Mouse (Mus musculus) lung, embryonic 14.5 days (tissue): ENCODE measurements around the gene Ell. TPM values are rescaled to one million over a fixed set of nuclear protein-coding genes. Genes with fewer than 3 reads are reported as not detected.

Experiments used
- ATAC-seq: fragments of 200-750 bp; cut with Nextera tagmentation; 2 replicates; pipeline ENCODE4 v1.8.0; 2017; ENCODE audit warnings: mild to moderate bottlenecking, moderate TSS enrichment, moderate library complexity; ENCODE audit not compliant: insufficient read depth
- DNase-seq: peaks from one replicate; pipeline ENCODE4 v3.0.0-alpha.2; 2015
- H3K27ac ChIP-seq: fragments of 300-500 bp; sonication (generic); 2 replicates; pipeline ENCODE4 v1.5.1; 2014; ENCODE audit warnings: low read depth, mild to moderate bottlenecking, moderate library complexity
- H3K27me3 ChIP-seq: fragments of 300-500 bp; sonication (generic); 2 replicates; pipeline ENCODE4 v1.6.1; 2014; ENCODE audit warnings: low read length, control low read depth; ENCODE audit not compliant: insufficient read depth
- H3K36me3 ChIP-seq: fragments of 300-500 bp; sonication (generic); 2 replicates; pipeline ENCODE4 v1.6.1; 2014; ENCODE audit warnings: control low read depth; ENCODE audit not compliant: insufficient read depth
- H3K4me1 ChIP-seq: fragments of 300-500 bp; sonication (generic); 2 replicates; pipeline ENCODE4 v1.6.1; 2014; ENCODE audit warnings: antibody characterized with exemption, control low read depth; ENCODE audit not compliant: insufficient read depth
- H3K4me2 ChIP-seq: fragments of 300-500 bp; sonication (generic); 2 replicates; pipeline ENCODE4 v1.6.1; 2014; ENCODE audit warnings: mild to moderate bottlenecking
- H3K4me3 ChIP-seq: fragments of 300-500 bp; sonication (generic); 2 replicates; pipeline ENCODE4 v1.5.1; 2014; ENCODE audit warnings: low read depth, low read length
- H3K9ac ChIP-seq: fragments of 300-500 bp; sonication (generic); 2 replicates; pipeline ENCODE4 v1.6.1; 2014
- H3K9me3 ChIP-seq: fragments of 300-500 bp; sonication (generic); 2 replicates; pipeline ENCODE4 v1.6.1; 2016; ENCODE audit warnings: low read depth, low read length, control low read depth
- CTCF ChIP-seq: IDR thresholded peaks from 2 replicates; pipeline ENCODE4 v1.5.1; 2016; ENCODE audit warnings: antibody characterized with exemption, low read depth
- WGBS: fragments of 180-500 bp; shearing (Covaris S2); extraction: QIAGEN DNeasy Blood & Tissue Kit; methylation state at CpG from one replicate; pipeline ENCODE4 v1.1.7; 2014; 5-methylcytosine and 5-hydroxymethylcytosine counted together
- polyA plus RNA-seq: library from polyadenylated mRNA; unstranded; fragments of >200 nt; fragmentation: Nextera tagmentation; extraction: Ambion mirVana; gene quantifications from 2 replicates; pipeline ENCODE4 v1.2.1, GENCODE M21; 2014

Gene Ell
- polyA plus RNA-seq, 1 experiment from 2014 or later = 20.0 TPM

- no peak overlapping the region for H3K4me2 ChIP-seq
- H3K27ac ChIP-seq = no peak overlapping the region
- H3K9me3 ChIP-seq = no peaks in the 10 kb centered on the region
Observed at GRCm38 (mm10) chr8:70604558-70604957, 65.3 kb downstream of the Ell start.

GRCm38 (mm10) chr8:70605871-70606779, 66.9 kb downstream of the Ell start:
- H3K4me3 ChIP-seq = peak overlapping the region; percentile 83; the same call in 1 of the 2 replicates
- H3K27me3 ChIP-seq = no peaks in the 10 kb centered on the region
- no peak overlapping the region for H3K27ac ChIP-seq
- WGBS = 84% methylated on average over 9 of the region's 9 CpGs
- H3K4me2 ChIP-seq = peak overlapping the region; percentile 12; the same call in 1 of the 2 replicates
- H3K4me1 ChIP-seq = peaks cover 18% of the 10 kb centered on the region; the same call in 1 of the 2 replicates
- H3K9ac ChIP-seq = no peak overlapping the region
- H3K36me3 ChIP-seq = peaks cover 10% of the 10 kb centered on the region; the same call in 1 of the 2 replicates
- ATAC-seq (no peak), DNase-seq (no peak)
- TF ChIP-seq CTCF = no peak
- H3K9me3 ChIP-seq = no peaks in the 10 kb centered on the region

More at GRCm38 (mm10) chr8:70604558-70604957, 65.3 kb downstream of the Ell start:
- no peak for TF ChIP-seq CTCF
- no peak overlapping the region for H3K4me3 ChIP-seq
- ATAC-seq = no peak
- H3K4me1 ChIP-seq = peaks cover 29% of the 10 kb centered on the region
- H3K27me3 ChIP-seq = no peaks in the 10 kb centered on the region
- no peak for DNase-seq
- H3K36me3 ChIP-seq = peaks cover 10% of the 10 kb centered on the region; the same call in 1 of the 2 replicates
- 84% methylated on average over 7 of the region's 7 CpGs for WGBS
- H3K9ac ChIP-seq = no peak overlapping the region

GRCm38 (mm10) chr8:70606780-70607602, 67.7 kb downstream of the Ell start:
- no peak overlapping the region for H3K27ac ChIP-seq

GRCm38 (mm10) chr8:70607603-70607897, 68.3 kb downstream of the Ell start:
- H3K4me3 ChIP-seq = peak overlapping the region; percentile 83
- H3K27me3 ChIP-seq = no peaks in the 10 kb centered on the region
- peak overlapping the region; percentile 99 for H3K27ac ChIP-seq
- DNase-seq = peak; percentile 21
- H3K9ac ChIP-seq = peak overlapping the region; percentile 90
- peaks cover 4% of the 10 kb centered on the region; the same call in 1 of the 2 replicates for H3K36me3 ChIP-seq
- WGBS = 23% methylated on average over 6 of the region's 6 CpGs
- no peak for TF ChIP-seq CTCF
- no peaks in the 10 kb centered on the region for H3K9me3 ChIP-seq
- H3K4me1 ChIP-seq = peaks cover 12% of the 10 kb centered on the region; the same call in 1 of the 2 replicates
- peak overlapping the region; percentile 97 for H3K4me2 ChIP-seq
- ATAC-seq = no peak

More at GRCm38 (mm10) chr8:70606780-70607602, 67.7 kb downstream of the Ell start:
- H3K27me3 ChIP-seq = no peaks in the 10 kb centered on the region
- H3K4me3 ChIP-seq = peak overlapping the region; percentile 83
- TF ChIP-seq CTCF = no peak
- H3K36me3 ChIP-seq = peaks cover 7% of the 10 kb centered on the region; the same call in 1 of the 2 replicates
- no peaks in the 10 kb centered on the region for H3K9me3 ChIP-seq
- H3K9ac ChIP-seq = peak overlapping the region; percentile 90
- 55% methylated on average over 18 of the region's 18 CpGs for WGBS
- H3K4me2 ChIP-seq = peak overlapping the region; percentile 97
- H3K4me1 ChIP-seq = peaks cover 12% of the 10 kb centered on the region; the same call in 1 of the 2 replicates
- ATAC-seq = no peak
- no peak for DNase-seq

- Histone ChIP-seq H3K4me2 (peak overlapping the region; percentile 97), H3K9me3 (no peaks in the 10 kb centered on the region), H3K36me3 (no peaks in the 10 kb centered on the region), H3K4me3 (peak overlapping the region; percentile 83), H3K27me3 (no peaks in the 10 kb centered on the region), H3K4me1 (peaks cover 12% of the 10 kb centered on the region; the same call in 1 of the 2 replicates), H3K27ac (peak overlapping the region; percentile 99), H3K9ac (peak overlapping the region; percentile 90)
- WGBS = 1% methylated on average over 84 of the region's 84 CpGs
- TF ChIP-seq CTCF = no peak
- ATAC-seq (no peak), DNase-seq (peak; percentile 81)
Observed at GRCm38 (mm10) chr8:70607898-70608748, 68.9 kb downstream of the Ell start.

- 4% methylated on average over 26 of the region's 26 CpGs for WGBS
- Histone ChIP-seq H3K4me2 (peak within 1 kb of the TSS; percentile 97), H3K9me3 (no peaks in the 10 kb centered on the region), H3K27ac (peak within 1 kb of the TSS; percentile 99), H3K4me1 (peaks cover 16% of the 10 kb centered on the region; the same call in 1 of the 2 replicates), H3K36me3 (no peaks in the 10 kb centered on the region), H3K4me3 (peak within 1 kb of the TSS; percentile 83), H3K27me3 (no peaks in the 10 kb centered on the region), H3K9ac (peak within 1 kb of the TSS; percentile 90)
- TF ChIP-seq CTCF = no peak
- ATAC-seq (peak; percentile 0; the same call in 1 of the 2 replicates), DNase-seq (no peak)
Observed at GRCm38 (mm10) chr8:70608749-70609367, 69.6 kb downstream of the Ell start, which contains the start of gene Ssbp4. Ssbp4 (minus strand) TSS chr8:70608872.
